Mouse (Mus musculus): ENCODE data around the gene Mpp5. TPM values are rescaled to one million over a fixed set of nuclear protein-coding genes. Genes with fewer than 3 reads are reported as not detected.

Gene Mpp5
- 19.8 and 22.0 TPM in 2 replicates for polyA plus RNA-seq (2015; fragmentation: Nextera tagmentation; extraction: Ambion mirVana)

DNA sequence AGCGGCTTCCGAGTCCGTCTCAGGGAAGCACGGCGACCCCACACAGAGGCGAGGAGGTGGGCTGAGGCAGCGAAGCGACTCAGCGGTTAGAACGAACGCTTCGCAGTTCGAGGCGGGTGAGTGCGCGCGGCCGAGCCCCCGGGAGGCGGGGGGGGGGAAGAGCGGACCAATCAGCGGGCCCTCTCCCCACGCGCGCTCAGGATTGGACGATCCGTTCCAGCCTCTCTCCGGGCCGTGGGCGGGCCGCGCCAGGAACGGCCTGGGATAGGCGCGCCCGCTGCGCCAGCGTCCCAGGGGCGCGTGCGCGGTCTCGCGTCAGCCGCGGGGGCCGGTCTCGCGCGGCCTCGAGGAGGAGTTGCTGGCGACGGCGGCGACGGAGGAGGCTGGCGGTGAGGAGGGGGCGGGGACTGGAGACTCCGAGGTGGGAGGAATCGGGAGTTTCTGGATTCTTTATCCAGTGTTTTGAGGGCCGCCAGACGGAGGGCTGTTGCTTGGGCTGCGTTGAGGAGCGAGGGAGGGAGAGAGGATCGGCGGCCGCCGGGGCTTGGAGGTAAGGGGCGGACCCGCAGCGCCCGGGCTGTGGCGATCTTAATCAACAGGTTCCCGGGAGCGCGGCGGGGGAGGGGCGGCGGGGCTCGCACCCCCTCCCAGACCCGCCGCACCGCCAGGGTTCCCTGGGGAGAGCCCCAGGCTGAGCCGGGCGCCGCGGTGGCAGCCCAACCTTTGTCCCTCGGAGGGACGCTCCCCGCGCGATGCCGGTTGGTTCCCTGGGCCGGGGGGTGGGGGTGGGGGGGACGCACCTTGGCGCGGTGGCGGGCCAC lies at the start of gene Mpp5:
Gene Mpp5, plus strand, starts transcription at position 351 of the 821 bp plus-strand sequence.
- Histone ChIP-seq H3K27ac (peak within 1 kb of the TSS; percentile 84), H3K4me3 (replicated peaks) (peak within 1 kb of the TSS; percentile 84), H3K9me3 (no peaks in the 10 kb centered on the region), H3K27me3 (peaks cover 17% of the 10 kb centered on the region), H3K9ac (replicated peaks) (peak within 1 kb of the TSS; percentile 79), H3K36me3 (no peaks in the 10 kb centered on the region), H3K4me1 (replicated peaks) (peaks cover 13% of the 10 kb centered on the region), H3K4me2 (replicated peaks) (peak within 1 kb of the TSS; percentile 91)
- ATAC-seq: peak; percentile 100
- WGBS: under 1% methylated on average over 85 of the region's 98 CpGs

- H3K27me3 ChIP-seq: no peaks in the 10 kb centered on the region
- H3K27ac ChIP-seq: no peak overlapping the region
- H3K4me1 ChIP-seq (replicated peaks): no peaks in the 10 kb centered on the region
- H3K9me3 ChIP-seq: no peaks in the 10 kb centered on the region
- H3K9ac ChIP-seq (replicated peaks): no peak overlapping the region
- no peaks in the 10 kb centered on the region for H3K36me3 ChIP-seq
- ATAC-seq: no peak
- no peak overlapping the region for H3K4me2 ChIP-seq (replicated peaks)
- H3K4me3 ChIP-seq (replicated peaks): no peak overlapping the region
- 86% methylated on average over 2 of the region's 2 CpGs for WGBS
Observed at GRCm38 (mm10) chr12:78717783-78718182, 30.9 kb upstream of the Mpp5 start.

GRCm38 (mm10) chr12:78727723-78728122 lies 21.0 kb upstream of the Mpp5 start:
- no peak overlapping the region for H3K9ac ChIP-seq (replicated peaks)
- H3K4me2 ChIP-seq (replicated peaks): no peak overlapping the region
- H3K9me3 ChIP-seq: no peaks in the 10 kb centered on the region
- no peak overlapping the region for H3K4me3 ChIP-seq (replicated peaks)
- no peaks in the 10 kb centered on the region for H3K27me3 ChIP-seq
- no peaks in the 10 kb centered on the region for H3K4me1 ChIP-seq (replicated peaks)
- no peak for ATAC-seq
- H3K27ac ChIP-seq: no peak overlapping the region
- H3K36me3 ChIP-seq: no peaks in the 10 kb centered on the region
- WGBS: 69% methylated on average over 4 of the region's 4 CpGs

DNA sequence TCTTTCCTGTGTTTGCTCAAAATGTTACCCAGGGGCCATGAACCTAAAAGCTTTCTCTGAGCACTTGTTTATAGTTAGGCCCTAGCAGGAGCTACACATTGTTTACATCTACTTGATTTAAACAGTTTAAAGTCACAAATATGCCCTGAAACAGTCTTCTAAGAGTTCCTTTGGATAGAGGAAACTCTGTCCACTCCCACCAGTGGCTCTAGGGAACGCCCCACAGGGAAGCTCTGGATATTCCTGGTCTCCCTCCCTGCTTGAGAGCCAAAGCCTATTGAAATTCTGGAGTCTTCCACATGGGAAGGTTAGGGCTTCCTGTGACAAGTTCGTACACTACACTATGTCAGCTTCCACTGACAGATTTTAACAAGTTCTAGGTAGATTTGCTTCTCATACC lies 9.1 kb upstream of the Mpp5 start:
- Histone ChIP-seq H3K27me3 (no peaks in the 10 kb centered on the region), H3K4me2 (replicated peaks) (no peak overlapping the region), H3K9me3 (no peaks in the 10 kb centered on the region), H3K27ac (no peak overlapping the region), H3K4me3 (replicated peaks) (no peak overlapping the region), H3K36me3 (no peaks in the 10 kb centered on the region), H3K9ac (replicated peaks) (no peak overlapping the region), H3K4me1 (replicated peaks) (no peaks in the 10 kb centered on the region)
- ATAC-seq: no peak
- 67% methylated on average over 2 of the region's 2 CpGs for WGBS

DNA sequence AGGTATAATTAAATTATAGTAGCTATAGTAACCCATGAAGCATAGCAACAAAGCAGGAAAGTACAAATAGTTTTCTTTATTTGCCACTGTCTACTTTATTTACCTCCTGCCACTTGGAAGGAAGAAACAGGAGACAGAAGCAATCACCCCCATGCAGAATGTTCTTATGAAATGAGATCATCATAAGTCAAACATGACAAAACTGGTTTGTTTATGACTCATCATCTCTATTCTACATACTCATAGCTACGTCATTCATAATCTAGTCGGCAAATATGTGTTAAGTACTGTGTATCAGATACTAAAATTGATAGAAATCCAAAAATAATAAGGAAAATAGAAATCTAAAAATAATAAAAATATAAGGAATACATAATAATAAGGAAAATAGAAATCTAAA lies 8.4 kb upstream of the Mpp5 start:
- H3K27ac ChIP-seq: no peak overlapping the region
- H3K9ac ChIP-seq (replicated peaks): no peak overlapping the region
- H3K4me3 ChIP-seq (replicated peaks): no peak overlapping the region
- no peaks in the 10 kb centered on the region for H3K36me3 ChIP-seq
- 91% methylated on average over 2 of the region's 2 CpGs for WGBS
- no peaks in the 10 kb centered on the region for H3K4me1 ChIP-seq (replicated peaks)
- no peak for ATAC-seq
- no peaks in the 10 kb centered on the region for H3K27me3 ChIP-seq
- no peaks in the 10 kb centered on the region for H3K9me3 ChIP-seq
- H3K4me2 ChIP-seq (replicated peaks): no peak overlapping the region

DNA sequence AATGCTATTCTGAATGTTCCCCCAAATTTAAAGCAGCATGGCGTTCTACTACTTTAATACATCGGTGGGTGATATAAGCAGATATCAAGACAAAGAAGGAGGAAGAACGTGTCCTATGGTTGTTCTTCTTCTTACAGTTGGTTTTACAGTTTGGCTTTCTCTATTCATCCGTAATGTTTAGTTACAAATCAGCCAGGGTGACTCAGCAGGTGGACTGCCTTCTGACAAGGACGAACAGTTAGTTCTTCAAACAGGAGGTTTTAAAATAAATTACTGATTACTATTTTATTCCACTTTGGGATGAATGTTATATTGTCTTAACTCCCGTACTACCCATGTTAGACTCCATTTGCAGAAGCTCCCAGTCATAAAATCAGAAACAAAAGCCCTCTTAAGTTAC lies 2.5 kb upstream of the Mpp5 start:
- no peaks in the 10 kb centered on the region for H3K9me3 ChIP-seq

GRCm38 (mm10) chr12:78747406-78747805 lies 1.3 kb upstream of the Mpp5 start:
- H3K27ac ChIP-seq: no peak overlapping the region
- no peaks in the 10 kb centered on the region for H3K9me3 ChIP-seq
- H3K4me2 ChIP-seq (replicated peaks): no peak overlapping the region
- no peak overlapping the region for H3K9ac ChIP-seq (replicated peaks)
- H3K4me1 ChIP-seq (replicated peaks): peaks cover 13% of the 10 kb centered on the region
- no peak for ATAC-seq
- H3K36me3 ChIP-seq: no peaks in the 10 kb centered on the region
- WGBS: 33% methylated on average over 1 of the region's 1 CpGs
- no peak overlapping the region for H3K4me3 ChIP-seq (replicated peaks)
- peaks cover 17% of the 10 kb centered on the region for H3K27me3 ChIP-seq

More for the DNA sequence above, 2.5 kb upstream of the Mpp5 start:
- Histone ChIP-seq H3K4me1 (replicated peaks) (peaks cover 13% of the 10 kb centered on the region), H3K4me3 (replicated peaks) (no peak overlapping the region), H3K27me3 (peaks cover 17% of the 10 kb centered on the region), H3K4me2 (replicated peaks) (no peak overlapping the region), H3K27ac (no peak overlapping the region), H3K9ac (replicated peaks) (no peak overlapping the region), H3K36me3 (no peaks in the 10 kb centered on the region)
- WGBS: 82% methylated on average over 6 of the region's 6 CpGs
- no peak for ATAC-seq

DNA sequence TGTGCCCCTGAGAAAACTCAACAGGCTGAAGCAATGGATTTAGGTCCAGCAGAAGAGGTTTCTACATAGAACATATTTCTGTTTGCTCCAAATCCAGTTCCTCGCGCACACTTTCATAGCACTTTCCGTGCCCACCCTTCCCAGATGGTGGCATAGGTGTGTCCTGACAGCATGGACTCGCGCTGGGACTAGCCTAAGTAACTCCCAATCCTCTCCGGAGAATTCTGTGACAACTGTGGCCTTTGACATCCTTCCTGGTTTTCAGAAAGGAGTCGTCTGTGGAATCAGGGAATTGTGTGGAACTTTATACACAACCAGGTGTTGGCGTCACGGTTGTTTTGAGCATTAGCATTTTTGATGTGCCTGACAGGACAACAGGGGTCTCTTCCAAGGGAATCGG lies 594 bp upstream of the Mpp5 start:
- Histone ChIP-seq H3K36me3 (no peaks in the 10 kb centered on the region), H3K27me3 (peaks cover 17% of the 10 kb centered on the region), H3K4me2 (replicated peaks) (peak overlapping the region; percentile 91), H3K9me3 (no peaks in the 10 kb centered on the region), H3K27ac (peak overlapping the region; percentile 68; the same call in 1 of the 2 replicates), H3K4me1 (replicated peaks) (peaks cover 13% of the 10 kb centered on the region), H3K4me3 (replicated peaks) (peak overlapping the region; percentile 84), H3K9ac (replicated peaks) (peak overlapping the region; percentile 69)
- ATAC-seq: peak; percentile 32
- WGBS: under 1% methylated on average over 10 of the region's 10 CpGs

DNA sequence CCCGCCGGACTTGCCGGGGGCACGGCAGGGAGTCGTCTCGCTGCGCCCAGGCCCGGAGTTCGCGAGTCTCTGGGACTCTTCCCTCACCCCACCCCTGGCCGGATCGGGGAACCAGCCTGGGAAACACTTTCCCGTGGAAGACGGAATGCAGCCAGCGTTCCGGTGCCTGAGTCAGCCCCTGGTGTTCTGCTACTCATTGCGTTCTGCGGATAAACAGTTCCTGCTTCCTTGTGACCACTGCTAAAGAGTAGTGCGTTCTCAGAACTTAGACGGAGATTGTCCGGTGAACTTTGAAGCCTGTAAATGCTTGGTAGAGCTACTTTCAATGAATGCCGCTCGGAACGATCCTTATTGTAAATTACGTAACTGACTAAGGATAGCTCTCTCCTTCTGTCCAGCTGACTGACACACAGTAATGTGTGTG lies 683 bp downstream of the Mpp5 start:
- peak overlapping the region; percentile 84 for H3K27ac ChIP-seq
- peaks cover 17% of the 10 kb centered on the region for H3K27me3 ChIP-seq
- H3K36me3 ChIP-seq: no peaks in the 10 kb centered on the region
- no peaks in the 10 kb centered on the region for H3K9me3 ChIP-seq
- peak overlapping the region; percentile 84 for H3K4me3 ChIP-seq (replicated peaks)
- ATAC-seq: peak; percentile 41
- H3K4me2 ChIP-seq (replicated peaks): peak overlapping the region; percentile 91
- H3K4me1 ChIP-seq (replicated peaks): peaks cover 13% of the 10 kb centered on the region
- H3K9ac ChIP-seq (replicated peaks): peak overlapping the region; percentile 79
- WGBS: under 1% methylated on average over 25 of the region's 25 CpGs

- H3K9ac ChIP-seq (replicated peaks): no peak overlapping the region
- no peak overlapping the region for H3K4me2 ChIP-seq (replicated peaks)
- H3K27ac ChIP-seq: no peak overlapping the region
- no peak overlapping the region for H3K4me3 ChIP-seq (replicated peaks)
- no peaks in the 10 kb centered on the region for H3K4me1 ChIP-seq (replicated peaks)
- H3K36me3 ChIP-seq: no peaks in the 10 kb centered on the region
- no peaks in the 10 kb centered on the region for H3K9me3 ChIP-seq
- H3K27me3 ChIP-seq: no peaks in the 10 kb centered on the region
- ATAC-seq: no peak
Observed at GRCm38 (mm10) chr12:78761979-78762378, 13.3 kb downstream of the Mpp5 start.

DNA sequence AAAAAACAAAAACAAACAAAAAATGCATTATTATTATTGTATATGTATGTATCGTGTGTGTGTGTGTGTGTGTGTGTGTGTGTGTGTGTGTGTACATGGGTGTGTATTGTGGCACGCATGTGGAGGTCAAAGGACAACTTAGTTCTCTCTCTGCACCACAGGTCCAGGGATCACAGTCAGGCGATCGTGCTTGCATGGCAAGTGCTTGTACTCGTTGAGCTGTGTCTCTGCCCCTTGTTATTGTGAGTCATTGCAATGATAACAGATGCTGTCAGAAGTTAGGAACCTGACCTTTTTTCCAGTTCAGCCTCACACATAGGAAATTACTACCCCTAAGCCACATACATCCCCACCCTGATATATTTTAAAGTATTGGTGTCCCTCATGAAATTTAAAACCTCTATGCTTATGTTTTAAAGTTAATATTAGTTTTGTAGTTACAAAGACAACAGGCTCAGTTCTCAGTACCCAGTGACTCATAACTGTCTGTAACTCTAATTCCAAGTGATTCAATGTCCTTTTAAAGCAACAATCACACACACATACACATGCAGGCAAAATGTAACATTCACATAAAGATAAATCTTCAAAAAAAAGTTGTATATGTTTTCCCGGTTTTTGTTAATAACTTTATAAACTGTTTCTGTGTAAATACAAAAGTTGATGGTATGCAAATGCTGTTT lies 20.5 kb downstream of the Mpp5 start:
- H3K9me3 ChIP-seq: no peaks in the 10 kb centered on the region
- no peak overlapping the region for H3K27ac ChIP-seq
- WGBS: 75% methylated on average over 6 of the region's 6 CpGs
- no peak overlapping the region for H3K9ac ChIP-seq (replicated peaks)
- H3K27me3 ChIP-seq: no peaks in the 10 kb centered on the region
- H3K4me1 ChIP-seq (replicated peaks): no peaks in the 10 kb centered on the region
- no peaks in the 10 kb centered on the region for H3K36me3 ChIP-seq
- no peak overlapping the region for H3K4me2 ChIP-seq (replicated peaks)
- H3K4me3 ChIP-seq (replicated peaks): no peak overlapping the region
- ATAC-seq: no peak

GRCm38 (mm10) chr12:78773211-78773610 lies 24.5 kb downstream of the Mpp5 start:
- Histone ChIP-seq H3K27me3 (no peaks in the 10 kb centered on the region), H3K4me1 (replicated peaks) (peaks cover 8% of the 10 kb centered on the region), H3K36me3 (no peaks in the 10 kb centered on the region), H3K4me3 (replicated peaks) (no peak overlapping the region), H3K9ac (replicated peaks) (no peak overlapping the region), H3K4me2 (replicated peaks) (no peak overlapping the region), H3K9me3 (no peaks in the 10 kb centered on the region), H3K27ac (no peak overlapping the region)
- no peak for ATAC-seq
- 86% methylated on average over 2 of the region's 2 CpGs for WGBS

Measured in midbrain, embryonic 13.5 days (tissue).